Mouse (Mus musculus): ENCODE results near the gene Strip2. TPM values are rescaled to one million over a fixed set of nuclear protein-coding genes. Genes with fewer than 3 reads are reported as not detected.

Strip2 gene
- 0.42 and 1.1 TPM in 2 replicates for total RNA-seq (2012; rRNA removed)
- 1.3 and 1.6 TPM in 2 replicates for total RNA-seq (2014; rRNA removed)
- 1.4 TPM in 2 replicates for polyA plus RNA-seq (2012; ENCODE audit: insufficient read length, low read depth)

DNA sequence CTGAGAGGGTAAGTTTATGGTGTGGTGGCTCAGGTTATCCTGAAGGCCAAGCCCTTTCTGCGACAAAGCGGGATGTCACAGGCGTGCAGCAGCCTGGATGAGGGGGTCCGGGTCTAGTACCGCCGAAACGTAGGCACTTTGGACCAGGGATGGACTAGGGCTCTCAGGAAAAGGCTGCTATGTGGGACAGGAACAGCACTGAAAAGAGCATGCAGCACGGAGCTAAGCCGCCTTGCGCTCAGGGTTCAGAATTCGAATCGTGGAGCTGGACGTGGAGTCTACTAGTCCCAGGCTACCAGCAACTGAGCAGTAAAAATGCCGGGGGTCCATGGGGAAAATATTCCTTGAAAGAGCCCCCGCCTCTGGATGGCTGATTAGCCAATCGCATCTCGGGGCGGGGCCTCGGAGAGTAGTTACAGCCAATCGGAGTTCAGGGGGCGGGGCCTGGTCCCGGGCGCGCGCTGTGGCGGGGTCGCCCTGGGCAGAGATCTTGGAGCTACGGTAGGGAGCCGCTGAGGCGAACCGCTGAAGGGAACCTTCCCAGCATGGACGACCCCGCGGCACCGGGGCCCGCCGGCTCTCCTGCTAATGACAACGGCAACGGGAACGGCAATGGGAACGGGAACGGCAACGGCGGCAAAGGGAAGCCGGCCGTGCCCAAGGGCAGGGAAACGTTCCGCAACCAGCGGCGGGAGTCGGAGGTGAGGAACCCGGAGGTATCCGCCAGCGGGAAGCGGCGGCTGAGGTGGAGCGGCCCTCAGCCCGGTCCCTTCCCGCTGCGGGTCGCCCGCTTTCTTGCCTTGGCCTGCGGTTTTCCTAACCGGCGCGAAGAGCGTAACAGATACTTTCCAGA lies at the start of gene Strip2:
TSS of gene Strip2 (plus strand) at position 483 of the 853 bp plus-strand sequence.
- Histone ChIP-seq H3K4me2 (ENCODE audit: insufficient read depth, low read depth, poor library complexity, severe bottlenecking) (peak within 1 kb of the TSS; percentile 79), H3K36me3 (replicated peaks in 1 of 2; ENCODE audit: control insufficient read depth in 1 of 2, insufficient read depth in 1 of 2, low read length in 1 of 2) (peaks cover 0 to 4% of the 10 kb centered on the region in 2 experiments), H3K79me2 (replicated peaks; ENCODE audit: control insufficient read depth, extremely low read depth, insufficient read depth, poor library complexity, severe bottlenecking) (no peaks in the 10 kb centered on the region), H3K9me3 (replicated peaks; ENCODE audit: low read length) (no peaks in the 10 kb centered on the region), H3K27me3 (replicated peaks) (no peaks in the 10 kb centered on the region), H3K9ac (ENCODE audit: insufficient read depth, low read depth) (peak within 1 kb of the TSS; percentile 32), H3K27ac (ENCODE audit: insufficient read depth, low read depth) (no peak within 1 kb of the TSS), H3K4me1 (ENCODE audit: control insufficient read depth in 1 of 2, insufficient read depth in 2 of 2) (peaks cover 3 to 25% of the 10 kb centered on the region in 2 experiments; a peak in 3 of 4 replicates), H3K4me3 (replicated peaks in 1 of 3; ENCODE audit: low read depth in 2 of 3, low read length in 2 of 3, poor library complexity in 1 of 3) (peak within 1 kb of the TSS; percentile 65 to 87 (median 83))
- TF ChIP-seq IRF4 (IDR thresholded peaks at IDR 0.05; ENCODE audit: low read depth, low read length) (no peak), MEF2A (IDR thresholded peaks at IDR 0.05; ENCODE audit: borderline replicate concordance, low read depth, low read length) (no peak; the same call in 1 of the 2 replicates), PAX5 (IDR thresholded peaks at IDR 0.05; ENCODE audit: low read length) (no peak), JUND (conservative IDR thresholded peaks at IDR 0.05; ENCODE audit: low read depth, low read length) (no peak), USF1 (IDR thresholded peaks at IDR 0.05; ENCODE audit: low read depth, low read length) (no peak), ZC3H11A (IDR thresholded peaks at IDR 0.05; ENCODE audit: low read depth, low read length) (no peak), GABPA (IDR thresholded peaks at IDR 0.05; ENCODE audit: insufficient replicate concordance, low read depth, low read length) (no peak), CTCF (conservative IDR thresholded peaks at IDR 0.05 in 1 of 2, IDR thresholded peaks at IDR 0.05 in 1 of 2; ENCODE audit: low read depth in 2 of 2, low read length in 2 of 2) (no peak), EP300 (IDR thresholded peaks at IDR 0.05; ENCODE audit: low read length) (no peak), USF2 (conservative IDR thresholded peaks at IDR 0.05; ENCODE audit: low read depth, low read length) (no peak), ZKSCAN1 (IDR thresholded peaks at IDR 0.05; ENCODE audit: borderline replicate concordance, low read depth, low read length) (no peak), POLR2AphosphoS2 (IDR thresholded peaks at IDR 0.05; ENCODE audit: low read depth, low read length) (no peak), RAD21 (IDR thresholded peaks at IDR 0.05; ENCODE audit: low read depth, low read length) (no peak), ZMIZ1 (IDR thresholded peaks at IDR 0.05; ENCODE audit: low read depth, low read length) (no peak), NRF1 (IDR thresholded peaks at IDR 0.05; ENCODE audit: low read depth, low read length) (peak; percentile 25; the same call in 1 of the 2 replicates), RCOR1 (conservative IDR thresholded peaks at IDR 0.05; ENCODE audit: low read depth, low read length) (no peak), TBP (conservative IDR thresholded peaks at IDR 0.05; ENCODE audit: low read depth, low read length) (peak; percentile 45; the same call in 1 of the 2 replicates), KAT2A (IDR thresholded peaks at IDR 0.05; ENCODE audit: insufficient replicate concordance, low read length) (no peak), CHD2 (IDR thresholded peaks at IDR 0.05; ENCODE audit: low read length) (peak; percentile 67), POLR2A (IDR thresholded peaks at IDR 0.05; ENCODE audit: low read depth, low read length) (peak; percentile 53; the same call in 1 of the 2 replicates), SIN3A (IDR thresholded peaks at IDR 0.05; ENCODE audit: low read length) (no peak), ELF1 (IDR thresholded peaks at IDR 0.05; ENCODE audit: low read depth, low read length) (no peak), ETS1 (conservative IDR thresholded peaks at IDR 0.05; ENCODE audit: low read depth, low read length) (no peak), SMC3 (IDR thresholded peaks at IDR 0.05; ENCODE audit: low read depth, low read length) (no peak), NELFE (IDR thresholded peaks at IDR 0.05; ENCODE audit: low read depth, low read length) (no peak), CHD1 (IDR thresholded peaks at IDR 0.05; ENCODE audit: low read depth, low read length) (no peak), MAX (IDR thresholded peaks at IDR 0.05; ENCODE audit: low read length) (no peak)
- in situ Hi-C loops (cut with MboI; ENCODE audit: low pct_ligation_motif_present, low pct_unique_long_range_greater_than_20kb, low sequenced_read_pairs) (no loop called here), dilution Hi-C loops (cut with MboI; ENCODE audit: extremely low pct_ligation_motif_present, extremely low pct_unique_long_range_greater_than_20kb, low sequenced_read_pairs) (no loop called here)
- DNase-seq (ENCODE audit: extremely low read depth): peak; percentile 85
